Mouse (Mus musculus) bone marrow macrophage, adult 2 months (primary cell): ENCODE data around the gene Cbx6.
A peak's percentile ranks its signal among the peaks of the same experiment; 100 is the strongest.

Experiments
- CTCF ChIP-seq: IDR thresholded peaks from 2 replicates; pipeline ENCODE4 v1.5.1; 2012; ENCODE audit warnings: low read depth, mild to moderate bottlenecking, low read length, moderate library complexity
- POLR2A ChIP-seq: IDR thresholded peaks from 2 replicates; pipeline ENCODE4 v1.6.1; 2012; ENCODE audit warnings: mild to moderate bottlenecking, low read depth, low read length, borderline replicate concordance

- TF ChIP-seq CTCF (peak; percentile 59; the same call in 1 of the 2 replicates), POLR2A (no peak)
Observed at GRCm38 (mm10) chr15:79850143-79850542, 15.7 kb upstream of the Cbx6 start.
